Mouse (Mus musculus) liver, embryonic 15.5 days (tissue): ENCODE data around the gene Ercc2. TPM values are rescaled to one million over a fixed set of nuclear protein-coding genes. Genes with fewer than 3 reads are reported as not detected.

Experiments
- ATAC-seq: fragments of 200-750 bp; cut with Nextera tagmentation; 2 replicates; pipeline ENCODE4 v1.8.0; 2017; ENCODE audit warnings: moderate number of reproducible peaks, mild to moderate bottlenecking, moderate library complexity; ENCODE audit not compliant: insufficient read depth
- H3K27ac ChIP-seq: fragments of 300-500 bp; sonication (generic); replicated peaks from 2 replicates; pipeline ENCODE4 v1.5.1; 2015; ENCODE audit warnings: mild to moderate bottlenecking, inconsistent platforms
- H3K27me3 ChIP-seq: fragments of 300-500 bp; sonication (generic); 2 replicates; pipeline ENCODE4 v1.6.1; 2015; ENCODE audit warnings: mild to moderate bottlenecking, inconsistent platforms
- H3K36me3 ChIP-seq: fragments of 300-500 bp; sonication (generic); replicated peaks from 2 replicates; pipeline ENCODE4 v1.6.1; 2015; ENCODE audit warnings: moderate library complexity, mild to moderate bottlenecking, inconsistent platforms
- H3K4me1 ChIP-seq: fragments of 300-500 bp; sonication (generic); replicated peaks from 2 replicates; pipeline ENCODE4 v1.6.1; 2015; ENCODE audit warnings: inconsistent platforms
- H3K4me2 ChIP-seq: fragments of 300-500 bp; sonication (generic); 2 replicates; pipeline ENCODE4 v1.6.1; 2015; ENCODE audit warnings: moderate library complexity, mild to moderate bottlenecking, inconsistent platforms
- H3K4me3 ChIP-seq: fragments of 300-500 bp; sonication (generic); replicated peaks from 2 replicates; pipeline ENCODE4 v1.5.1; 2015; ENCODE audit warnings: mild to moderate bottlenecking, inconsistent platforms
- H3K9ac ChIP-seq: fragments of 300-500 bp; sonication (generic); 2 replicates; pipeline ENCODE4 v1.6.1; 2015; ENCODE audit warnings: moderate library complexity, mild to moderate bottlenecking, inconsistent platforms
- H3K9me3 ChIP-seq: fragments of 300-500 bp; sonication (generic); replicated peaks from 2 replicates; pipeline ENCODE4 v1.6.1; 2016; ENCODE audit warnings: inconsistent platforms
- WGBS: fragments of 180-500 bp; shearing (Covaris S2); methylation state at CpG from one replicate; pipeline ENCODE4 v1.1.7; 2015; ENCODE audit warnings: mixed read lengths; ENCODE audit not compliant: insufficient replicate concordance; 5-methylcytosine and 5-hydroxymethylcytosine counted together
- polyA plus RNA-seq: library from polyadenylated mRNA; unstranded; fragments of >200 nt; fragmentation: Nextera tagmentation; extraction: Ambion mirVana; gene quantifications from 2 replicates; pipeline ENCODE4 v1.2.1, GENCODE M21; 2015

Ercc2 gene
- polyA plus RNA-seq, 1 experiment from 2014 or later = 6.2 TPM

- Histone ChIP-seq H3K27ac (no peak overlapping the region), H3K27me3 (no peaks in the 10 kb centered on the region), H3K4me1 (peaks cover 17% of the 10 kb centered on the region), H3K9ac (no peak overlapping the region), H3K4me3 (no peak overlapping the region), H3K4me2 (no peak overlapping the region), H3K36me3 (no peaks in the 10 kb centered on the region; the same call in 1 of the 2 replicates), H3K9me3 (no peaks in the 10 kb centered on the region)
- no peak for ATAC-seq
- 61% methylated on average over 8 of the region's 8 CpGs for WGBS
Observed at GRCm38 (mm10) chr7:19378049-19378448, 3.8 kb upstream of the Ercc2 start.

DNA sequence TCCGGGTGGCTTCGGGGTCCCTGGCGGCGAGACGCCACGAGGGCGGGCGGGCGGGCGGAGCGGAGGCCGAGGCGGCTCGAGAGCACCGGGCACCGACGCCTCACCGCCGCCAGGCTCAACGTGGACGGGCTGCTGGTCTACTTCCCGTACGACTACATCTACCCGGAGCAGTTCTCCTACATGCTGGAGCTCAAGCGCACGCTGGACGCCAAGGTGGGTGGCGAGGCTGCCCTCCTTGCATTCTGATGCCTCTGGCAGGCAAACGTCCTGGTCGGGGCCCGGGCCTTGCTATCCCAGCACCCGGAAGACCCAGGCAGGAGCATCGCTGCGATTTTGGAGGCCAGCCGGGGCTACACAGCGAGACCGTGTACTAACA is 344 bp downstream of the Ercc2 start:
- Histone ChIP-seq H3K4me3 (peak overlapping the region; percentile 82), H3K4me2 (peak overlapping the region; percentile 86), H3K4me1 (peaks cover 26% of the 10 kb centered on the region), H3K27ac (0 out of 2 replicates have a peak overlapping the region, but pooled peaks have one; percentile 31), H3K9ac (peak overlapping the region; percentile 67), H3K9me3 (no peaks in the 10 kb centered on the region), H3K27me3 (no peaks in the 10 kb centered on the region), H3K36me3 (peaks cover 28% of the 10 kb centered on the region)
- peak; percentile 68 for ATAC-seq
- under 1% methylated on average over 32 of the region's 37 CpGs for WGBS

GRCm38 (mm10) chr7:19383708-19384107 is 1.9 kb downstream of the Ercc2 start:
- no peak overlapping the region for H3K4me2 ChIP-seq
- ATAC-seq = no peak
- 80% methylated on average over 9 of the region's 9 CpGs for WGBS

DNA sequence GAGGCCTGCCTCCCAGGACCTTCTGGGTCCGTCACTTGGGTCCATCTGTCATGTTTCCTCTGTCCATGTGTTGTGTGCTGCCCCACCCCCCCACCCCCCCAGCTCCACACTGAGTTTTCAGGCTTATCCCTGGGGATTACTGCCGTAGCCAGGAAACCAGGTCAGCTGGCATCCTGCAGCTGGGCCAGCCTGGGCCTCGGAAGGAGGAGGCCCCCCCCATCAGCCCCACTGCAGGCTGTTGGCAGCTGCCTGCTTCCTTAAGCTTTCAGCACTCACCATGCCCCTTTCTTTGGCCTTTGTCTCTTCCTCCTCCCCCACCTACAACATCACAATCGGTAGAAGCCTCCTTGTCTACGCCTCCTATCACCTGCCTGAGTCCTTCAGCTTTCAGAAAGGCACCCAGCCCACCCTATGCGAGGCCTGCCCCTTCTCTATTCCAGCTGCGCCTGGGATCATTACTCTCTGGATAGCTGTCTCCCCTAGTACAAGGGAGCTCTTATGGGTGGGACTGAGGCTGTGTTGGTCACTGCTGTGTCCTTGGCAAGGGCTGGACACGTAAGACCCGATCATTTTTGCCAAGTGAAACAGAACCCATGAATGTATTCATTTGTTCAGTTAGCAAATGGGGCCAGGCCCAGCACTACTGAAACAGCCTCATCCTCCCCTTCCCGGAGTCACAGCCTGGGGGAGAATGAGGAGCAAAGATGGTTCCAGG is 7.0 kb downstream of the Ercc2 start:
- Histone ChIP-seq H3K9me3 (no peaks in the 10 kb centered on the region), H3K27ac (no peak overlapping the region), H3K4me2 (no peak overlapping the region), H3K9ac (no peak overlapping the region), H3K4me1 (0 out of 2 replicates have a peak, but pooled peaks cover 8% of the 10 kb centered on the region), H3K27me3 (no peaks in the 10 kb centered on the region), H3K36me3 (peaks cover 92% of the 10 kb centered on the region), H3K4me3 (no peak overlapping the region)
- WGBS = 75% methylated on average over 10 of the region's 10 CpGs
- no peak for ATAC-seq

More at GRCm38 (mm10) chr7:19383708-19384107, 1.9 kb downstream of the Ercc2 start:
- peaks cover 42% of the 10 kb centered on the region for H3K36me3 ChIP-seq
- no peak overlapping the region for H3K9ac ChIP-seq
- H3K4me3 ChIP-seq = no peak overlapping the region
- H3K9me3 ChIP-seq = no peaks in the 10 kb centered on the region
- H3K4me1 ChIP-seq = peaks cover 30% of the 10 kb centered on the region
- no peaks in the 10 kb centered on the region for H3K27me3 ChIP-seq
- no peak overlapping the region for H3K27ac ChIP-seq

DNA sequence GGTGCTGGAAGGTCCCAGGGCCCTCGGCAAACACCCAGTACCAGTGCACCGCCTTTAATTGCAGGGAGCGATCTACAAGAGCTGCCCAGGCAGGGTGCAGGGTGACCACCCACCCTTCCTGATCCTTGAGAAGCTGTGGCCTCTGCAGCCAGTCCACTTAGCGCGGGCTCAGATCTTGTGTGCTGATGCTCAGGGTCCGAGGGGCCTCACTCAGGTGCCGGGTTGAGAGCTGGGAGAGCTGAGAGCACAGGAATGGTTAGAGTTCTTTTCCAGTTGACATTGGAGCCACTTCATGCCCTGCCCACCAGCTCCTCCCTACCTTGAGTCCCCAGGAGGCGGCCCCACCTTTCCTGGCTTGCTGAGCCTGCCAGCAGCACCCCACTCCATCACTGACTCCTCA is 12.7 kb downstream of the Ercc2 start:
- H3K9ac ChIP-seq = no peak overlapping the region
- peaks cover 4% of the 10 kb centered on the region; the same call in 1 of the 2 replicates for H3K4me1 ChIP-seq
- H3K27me3 ChIP-seq = peaks cover 8% of the 10 kb centered on the region
- no peak for ATAC-seq
- no peak overlapping the region for H3K4me3 ChIP-seq
- no peak overlapping the region for H3K27ac ChIP-seq
- 85% methylated on average over 8 of the region's 8 CpGs for WGBS
- peaks cover 58% of the 10 kb centered on the region for H3K36me3 ChIP-seq
- no peak overlapping the region for H3K4me2 ChIP-seq
- H3K9me3 ChIP-seq = no peaks in the 10 kb centered on the region

DNA sequence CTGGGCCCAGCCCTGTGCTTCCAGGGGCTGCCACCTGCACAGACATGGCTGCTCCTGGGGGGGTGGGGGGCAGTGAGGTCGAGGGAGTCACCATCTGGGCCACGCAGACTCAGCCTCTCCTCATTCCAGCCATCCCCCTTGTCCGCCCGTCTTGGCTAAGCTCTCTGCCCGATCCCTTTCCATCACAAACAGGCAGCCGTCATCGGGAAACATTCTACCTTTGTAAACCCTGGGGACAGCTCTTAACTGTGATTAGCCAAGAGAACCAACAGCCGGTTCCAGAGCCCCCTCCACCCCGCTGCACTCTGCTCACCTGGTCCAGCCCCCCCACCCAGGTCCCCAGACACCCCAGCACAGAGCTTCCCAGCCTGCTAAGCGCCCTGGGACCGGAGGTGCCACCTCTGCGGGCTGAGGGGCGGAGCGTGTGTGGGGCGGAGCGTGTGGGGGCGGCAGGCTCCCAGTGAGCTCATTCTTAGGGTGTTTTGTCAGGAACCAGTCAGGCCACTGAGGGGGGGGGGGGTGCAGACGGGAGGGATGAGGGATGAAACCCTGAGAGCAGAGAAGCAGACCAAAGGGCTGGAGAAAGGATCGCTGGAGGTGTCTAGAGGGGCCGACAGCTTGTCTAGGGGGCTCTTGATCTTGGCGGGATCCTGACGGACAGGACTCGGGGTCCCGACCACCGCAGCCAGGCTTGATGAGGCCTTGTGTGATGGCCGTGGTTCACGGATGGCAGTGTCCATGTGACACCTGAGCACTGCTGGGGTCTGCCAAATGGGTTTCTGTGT is 17.9 kb downstream of the Ercc2 start:
- 4% methylated on average over 27 of the region's 27 CpGs for WGBS
- Histone ChIP-seq H3K9ac (no peak overlapping the region), H3K27me3 (peaks cover 58% of the 10 kb centered on the region), H3K9me3 (no peaks in the 10 kb centered on the region; the same call in 1 of the 2 replicates), H3K36me3 (peaks cover 7% of the 10 kb centered on the region), H3K27ac (no peak overlapping the region), H3K4me2 (peak overlapping the region; percentile 55), H3K4me1 (peaks cover 21% of the 10 kb centered on the region), H3K4me3 (peak overlapping the region; percentile 25; the same call in 1 of the 2 replicates)
- no peak for ATAC-seq

DNA sequence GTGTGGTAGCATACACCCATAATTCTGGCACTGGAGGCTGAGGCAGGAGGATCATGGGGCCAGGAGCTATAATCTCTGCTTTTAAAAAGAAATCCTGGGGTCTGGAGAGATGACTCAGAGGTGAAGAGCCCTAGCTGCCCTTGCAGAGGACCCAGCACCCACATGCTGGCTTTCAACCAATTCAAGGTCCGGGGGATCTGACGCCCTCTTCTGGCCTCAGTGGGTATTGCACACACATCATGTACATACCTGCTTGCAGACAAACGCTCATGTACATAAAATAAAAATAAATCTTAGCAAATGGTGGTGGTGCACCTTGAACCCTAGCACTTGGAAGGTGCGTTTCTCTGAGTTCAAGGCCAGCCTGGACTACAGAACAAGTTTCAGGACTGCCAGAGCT is 19.1 kb downstream of the Ercc2 start:
- Histone ChIP-seq H3K9me3 (no peaks in the 10 kb centered on the region; the same call in 1 of the 2 replicates), H3K4me3 (no peak overlapping the region), H3K27ac (no peak overlapping the region), H3K9ac (no peak overlapping the region), H3K4me1 (peaks cover 27% of the 10 kb centered on the region), H3K36me3 (no peaks in the 10 kb centered on the region), H3K27me3 (peaks cover 71% of the 10 kb centered on the region), H3K4me2 (no peak overlapping the region)
- WGBS = 58% methylated on average over 4 of the region's 4 CpGs
- ATAC-seq = no peak

- H3K4me3 ChIP-seq = no peak overlapping the region
- WGBS = 59% methylated on average over 9 of the region's 9 CpGs
- H3K9ac ChIP-seq = no peak overlapping the region
- no peaks in the 10 kb centered on the region; the same call in 1 of the 2 replicates for H3K9me3 ChIP-seq
- no peak overlapping the region for H3K4me2 ChIP-seq
- ATAC-seq = no peak
- H3K4me1 ChIP-seq = peaks cover 27% of the 10 kb centered on the region
- no peak overlapping the region for H3K27ac ChIP-seq
- no peaks in the 10 kb centered on the region for H3K36me3 ChIP-seq
- peaks cover 76% of the 10 kb centered on the region for H3K27me3 ChIP-seq
Observed at GRCm38 (mm10) chr7:19402535-19403112, 20.8 kb downstream of the Ercc2 start.

DNA sequence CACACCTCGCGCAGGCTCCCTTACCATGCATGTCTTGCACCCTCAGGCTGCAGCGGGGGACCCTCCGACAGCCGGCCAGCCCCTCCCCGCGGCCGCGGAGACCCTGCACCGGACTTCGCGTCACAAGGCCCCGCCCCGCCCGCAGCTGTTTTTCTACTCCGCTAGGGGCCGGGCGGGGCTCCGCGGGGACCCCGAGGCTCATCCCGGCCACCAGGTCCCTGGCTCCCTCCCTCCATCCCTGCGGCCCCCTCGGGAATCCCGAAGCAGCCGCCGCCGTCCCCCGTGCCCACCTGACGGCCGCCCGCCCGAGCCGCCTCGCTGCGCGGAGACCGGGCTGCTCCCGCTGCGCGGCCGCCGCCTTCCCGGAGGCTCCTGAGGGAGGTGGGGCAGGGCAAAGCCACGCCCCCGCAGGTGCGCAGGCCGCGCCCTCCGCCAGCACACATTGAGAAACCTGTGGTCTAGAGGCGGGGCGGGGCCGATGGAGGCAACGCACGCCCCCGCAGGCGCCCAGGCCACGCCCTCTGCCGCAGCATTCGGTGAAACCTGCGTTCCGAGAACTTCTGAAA is 22.0 kb downstream of the Ercc2 start, which contains the start of gene Klc3:
Gene Klc3 (minus strand): TSS at position 374 of the 566 bp plus-strand sequence.
- under 1% methylated on average over 62 of the region's 62 CpGs for WGBS
- Histone ChIP-seq H3K4me3 (peak within 1 kb of the TSS; percentile 55), H3K4me2 (peak within 1 kb of the TSS; percentile 81), H3K9ac (peak within 1 kb of the TSS; percentile 15; the same call in 1 of the 2 replicates), H3K27me3 (peaks cover 79% of the 10 kb centered on the region), H3K4me1 (peaks cover 27% of the 10 kb centered on the region), H3K36me3 (no peaks in the 10 kb centered on the region), H3K9me3 (no peaks in the 10 kb centered on the region; the same call in 1 of the 2 replicates), H3K27ac (no peak within 1 kb of the TSS)
- peak; percentile 65 for ATAC-seq

DNA sequence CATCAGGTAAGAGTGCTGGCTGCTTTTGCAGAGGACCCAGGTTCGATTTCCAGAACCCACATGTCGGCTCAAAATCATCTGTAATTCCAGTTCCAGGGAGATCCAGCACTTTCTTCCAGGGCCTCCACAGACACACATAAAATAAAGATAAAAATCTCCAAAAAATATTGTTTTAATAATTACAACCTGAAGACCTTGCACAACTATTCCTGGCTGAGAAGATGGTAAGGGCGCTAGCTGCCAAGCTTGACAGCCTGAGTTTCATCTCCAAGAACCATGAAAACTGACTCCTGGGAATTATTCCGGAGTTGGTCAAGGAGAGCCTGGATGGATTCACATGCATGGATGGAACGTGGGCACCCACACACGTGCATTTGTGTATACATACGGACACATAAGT is 22.7 kb downstream of the Ercc2 start, which contains the start of gene Ckm:
Gene Ckm (plus strand): TSS at position 301 of the 400 bp plus-strand sequence.
- no peaks in the 10 kb centered on the region for H3K36me3 ChIP-seq
- H3K9me3 ChIP-seq = no peaks in the 10 kb centered on the region; the same call in 1 of the 2 replicates
- no peak for ATAC-seq
- WGBS = 40% methylated on average over 7 of the region's 7 CpGs
- peak within 1 kb of the TSS; percentile 55 for H3K4me3 ChIP-seq
- peak within 1 kb of the TSS; percentile 81 for H3K4me2 ChIP-seq
- H3K27ac ChIP-seq = no peak within 1 kb of the TSS
- H3K4me1 ChIP-seq = peaks cover 23% of the 10 kb centered on the region
- peaks cover 72% of the 10 kb centered on the region for H3K27me3 ChIP-seq
- peak within 1 kb of the TSS; percentile 15; the same call in 1 of the 2 replicates for H3K9ac ChIP-seq
